Mouse (Mus musculus) liver, embryonic 16.5 days (tissue): ENCODE results near the gene Rundc3a. TPM values are rescaled to one million over a fixed set of nuclear protein-coding genes. Genes with fewer than 3 reads are reported as not detected.
"Not testable (repeated sequence)": the region's sequence is repeated elsewhere in the genome, so short reads cannot be mapped to it uniquely, and the experiment has no call there.

ENCODE experiments used
- ATAC-seq: fragments of 200-750 bp; cut with Nextera tagmentation; 2 replicates; pipeline ENCODE4 v1.8.0; 2017; ENCODE audit warnings: low read depth, mild to moderate bottlenecking, moderate number of reproducible peaks, moderate library complexity
- H3K27ac ChIP-seq: fragments of 300-500 bp; sonication (generic); 2 replicates; pipeline ENCODE4 v1.5.1; 2014; ENCODE audit warnings: mild to moderate bottlenecking, low read length
- H3K27me3 ChIP-seq: fragments of 300-500 bp; sonication (generic); 2 replicates; pipeline ENCODE4 v1.6.1; 2014; ENCODE audit warnings: low read depth, low read length, mixed read lengths; ENCODE audit not compliant: control insufficient read depth, insufficient read depth
- H3K36me3 ChIP-seq: fragments of 300-500 bp; sonication (generic); 2 replicates; pipeline ENCODE4 v1.6.1; 2014; ENCODE audit warnings: mild to moderate bottlenecking; ENCODE audit not compliant: control insufficient read depth, insufficient read depth
- H3K4me1 ChIP-seq: fragments of 300-500 bp; sonication (generic); 2 replicates; pipeline ENCODE4 v1.6.1; 2014; ENCODE audit warnings: low read depth, low read length, mixed read lengths; ENCODE audit not compliant: control insufficient read depth
- H3K4me2 ChIP-seq: fragments of 300-500 bp; sonication (generic); 2 replicates; pipeline ENCODE4 v1.6.1; 2014; ENCODE audit warnings: low read depth, low read length, mixed read lengths
- H3K4me3 ChIP-seq: fragments of 300-500 bp; sonication (generic); 2 replicates; pipeline ENCODE4 v1.5.1; 2014; ENCODE audit warnings: low read depth, mild to moderate bottlenecking, low read length
- H3K9ac ChIP-seq: fragments of 300-500 bp; sonication (generic); 2 replicates; pipeline ENCODE4 v1.6.1; 2014; ENCODE audit warnings: low read depth, low read length
- H3K9me3 ChIP-seq: fragments of 300-500 bp; sonication (generic); replicated peaks from 2 replicates; pipeline ENCODE4 v1.6.1; 2016; ENCODE audit warnings: low read length; ENCODE audit not compliant: control insufficient read depth
- WGBS: fragments of 180-500 bp; shearing (Covaris S2); extraction: QIAGEN DNeasy Blood & Tissue Kit; methylation state at CpG from one replicate; pipeline ENCODE4 v1.1.7; 2014; ENCODE audit not compliant: insufficient replicate concordance; 5-methylcytosine and 5-hydroxymethylcytosine counted together
- polyA plus RNA-seq: library from polyadenylated mRNA; unstranded; fragments of >200 nt; fragmentation: Nextera tagmentation; extraction: Ambion mirVana; gene quantifications from 2 replicates; pipeline ENCODE4 v1.2.1, GENCODE M21; 2015

Gene Rundc3a
- polyA plus RNA-seq, 1 experiment from 2014 or later: 2.2 TPM

- Histone ChIP-seq H3K36me3 (peaks cover 33% of the 10 kb centered on the region), H3K4me3 (peak overlapping the region; percentile 76), H3K27ac (peak overlapping the region; percentile 99), H3K9ac (peak overlapping the region; percentile 92), H3K4me2 (peak overlapping the region; percentile 87), H3K4me1 (peaks cover 60% of the 10 kb centered on the region), H3K9me3 (no peaks in the 10 kb centered on the region), H3K27me3 (no peaks in the 10 kb centered on the region)
- 31% methylated on average over 14 of the region's 14 CpGs for WGBS
- ATAC-seq: peak; percentile 84
These were observed 28.4 kb upstream of the Rundc3a start for GRCm38 (mm10) chr11:102364570-102365371.

- H3K9ac ChIP-seq: peak overlapping the region; percentile 92
These were observed 27.5 kb upstream of the Rundc3a start for GRCm38 (mm10) chr11:102365699-102366098.

GRCm38 (mm10) chr11:102366103-102366502, 27.1 kb upstream of the Rundc3a start, which contains the start of gene Slc4a1:
Slc4a1 (minus strand) TSS chr11:102366203.
- Histone ChIP-seq H3K27ac (peak within 1 kb of the TSS; percentile 99), H3K4me2 (peak within 1 kb of the TSS; percentile 87), H3K4me1 (peaks cover 59% of the 10 kb centered on the region), H3K4me3 (peak within 1 kb of the TSS; percentile 76), H3K36me3 (peaks cover 20% of the 10 kb centered on the region), H3K9ac (peak within 1 kb of the TSS; percentile 92)
- not testable (repeated sequence) for H3K9me3 ChIP-seq, ATAC-seq, H3K27me3 ChIP-seq
- WGBS: 56% methylated on average over 8 of the region's 8 CpGs

More at GRCm38 (mm10) chr11:102365699-102366098, 27.5 kb upstream of the Rundc3a start:
- Histone ChIP-seq H3K27me3 (no peaks in the 10 kb centered on the region), H3K36me3 (peaks cover 24% of the 10 kb centered on the region), H3K9me3 (no peaks in the 10 kb centered on the region), H3K27ac (peak overlapping the region; percentile 99), H3K4me2 (peak overlapping the region; percentile 87), H3K4me1 (peaks cover 60% of the 10 kb centered on the region), H3K4me3 (peak overlapping the region; percentile 76)
- WGBS: 37% methylated on average over 4 of the region's 4 CpGs
- ATAC-seq: peak; percentile 5

DNA sequence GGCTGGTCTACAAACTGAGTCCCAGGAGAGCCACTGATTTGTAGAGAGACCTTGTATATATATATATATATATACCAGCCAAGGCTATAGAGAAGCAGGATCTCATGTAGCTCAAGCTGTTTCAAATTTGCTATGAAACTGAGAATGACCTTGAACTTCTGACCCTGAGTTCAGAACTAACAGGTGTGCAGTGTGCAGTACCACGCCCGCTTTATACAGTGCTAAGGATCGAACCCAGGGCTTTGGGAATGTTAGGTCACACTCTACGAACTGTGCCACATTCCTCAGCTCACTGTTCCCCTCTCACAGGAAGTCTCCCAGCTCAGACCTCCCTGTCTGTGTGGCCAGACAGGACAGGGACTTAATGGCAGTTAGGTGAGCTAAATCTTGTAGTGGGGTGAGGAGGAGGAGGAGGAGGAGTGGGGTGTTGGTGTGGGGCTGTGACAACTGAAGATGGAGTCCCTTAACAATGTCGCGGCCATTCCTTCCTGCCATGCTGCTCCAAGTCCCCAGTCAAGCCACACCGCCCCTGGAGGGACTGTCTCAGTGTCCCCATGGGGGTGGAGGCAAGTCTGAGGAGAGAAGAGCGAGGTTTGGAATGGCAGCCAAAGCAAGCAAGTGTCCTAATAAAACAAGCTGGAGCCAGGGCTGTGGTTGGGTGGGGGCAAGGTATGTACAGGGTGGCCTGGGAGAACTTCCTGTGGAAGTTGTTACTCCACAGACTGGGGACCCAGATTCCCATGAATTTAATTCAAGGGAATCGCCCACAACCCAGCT, 25.5 kb upstream of the Rundc3a start:
- Histone ChIP-seq H3K4me3 (no peak overlapping the region), H3K4me2 (peak overlapping the region; percentile 50; the same call in 1 of the 2 replicates), H3K9ac (peak overlapping the region; percentile 66), H3K9me3 (no peaks in the 10 kb centered on the region), H3K27ac (peak overlapping the region; percentile 85), H3K27me3 (no peaks in the 10 kb centered on the region), H3K36me3 (peaks cover 5% of the 10 kb centered on the region; the same call in 1 of the 2 replicates), H3K4me1 (peaks cover 64% of the 10 kb centered on the region)
- no peak for ATAC-seq
- 64% methylated on average over 9 of the region's 9 CpGs for WGBS

DNA sequence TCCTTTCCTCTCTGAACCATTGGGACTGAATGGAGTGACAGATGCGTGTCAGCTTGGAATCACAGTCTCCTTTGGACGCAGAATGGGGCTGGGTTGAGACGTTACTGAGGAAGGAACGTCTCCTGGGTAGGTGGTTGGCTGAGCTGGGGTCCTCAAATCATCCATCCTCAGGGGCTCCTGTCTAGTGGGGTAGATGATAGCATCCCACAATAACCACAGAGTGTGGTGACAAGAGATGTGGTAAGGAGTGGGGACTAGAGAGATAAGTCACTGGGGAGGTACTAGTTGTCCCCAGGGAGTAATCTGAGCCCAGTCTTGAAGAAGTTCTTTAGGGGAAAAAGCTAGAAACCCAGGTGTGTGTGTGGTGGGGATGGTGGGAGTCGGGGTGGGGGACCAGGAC, 24.9 kb upstream of the Rundc3a start:
- H3K36me3 ChIP-seq: no peaks in the 10 kb centered on the region
- H3K9me3 ChIP-seq: no peaks in the 10 kb centered on the region
- peaks cover 70% of the 10 kb centered on the region for H3K4me1 ChIP-seq
- H3K27ac ChIP-seq: peak overlapping the region; percentile 85
- H3K4me3 ChIP-seq: no peak overlapping the region
- H3K27me3 ChIP-seq: no peaks in the 10 kb centered on the region
- 26% methylated on average over 5 of the region's 5 CpGs for WGBS
- H3K9ac ChIP-seq: peak overlapping the region; percentile 66
- no peak for ATAC-seq
- peak overlapping the region; percentile 50 for H3K4me2 ChIP-seq

DNA sequence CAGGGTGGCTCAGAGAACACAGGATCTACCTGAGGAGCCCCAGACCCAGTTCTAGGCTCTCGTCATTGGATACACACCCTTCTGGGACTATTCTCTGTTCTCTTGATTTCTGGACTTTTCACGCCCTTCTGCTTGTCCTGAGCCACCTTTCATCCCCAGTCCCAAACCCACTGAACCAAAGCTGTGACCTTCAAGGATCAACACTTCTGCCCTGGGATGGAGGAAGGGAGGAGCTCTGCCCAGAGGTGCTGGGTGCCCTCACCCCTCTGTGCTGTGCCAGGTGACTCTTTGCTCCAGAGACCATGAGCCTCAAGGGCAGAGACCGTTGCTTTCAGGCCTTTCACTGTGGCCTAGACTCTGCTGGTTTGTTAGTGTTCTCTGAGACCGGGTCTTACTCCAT, 23.9 kb upstream of the Rundc3a start:
- no peak overlapping the region for H3K4me2 ChIP-seq
- no peak for ATAC-seq
- H3K4me1 ChIP-seq: peaks cover 79% of the 10 kb centered on the region
- H3K9me3 ChIP-seq: no peaks in the 10 kb centered on the region
- H3K27ac ChIP-seq: peak overlapping the region; percentile 85
- no peaks in the 10 kb centered on the region for H3K36me3 ChIP-seq
- H3K4me3 ChIP-seq: no peak overlapping the region
- H3K27me3 ChIP-seq: no peaks in the 10 kb centered on the region
- 75% methylated on average over 4 of the region's 4 CpGs for WGBS
- peak overlapping the region; percentile 66 for H3K9ac ChIP-seq

- peaks cover 85% of the 10 kb centered on the region for H3K4me1 ChIP-seq
- ATAC-seq: no peak
- no peaks in the 10 kb centered on the region for H3K27me3 ChIP-seq
- no peaks in the 10 kb centered on the region for H3K36me3 ChIP-seq
- peak overlapping the region; percentile 85 for H3K27ac ChIP-seq
- H3K4me2 ChIP-seq: no peak overlapping the region
- no peaks in the 10 kb centered on the region for H3K9me3 ChIP-seq
- H3K9ac ChIP-seq: peak overlapping the region; percentile 16; the same call in 1 of the 2 replicates
- H3K4me3 ChIP-seq: no peak overlapping the region
- WGBS: 55% methylated on average over 7 of the region's 7 CpGs
These were observed 22.9 kb upstream of the Rundc3a start for GRCm38 (mm10) chr11:102370285-102370684.

DNA sequence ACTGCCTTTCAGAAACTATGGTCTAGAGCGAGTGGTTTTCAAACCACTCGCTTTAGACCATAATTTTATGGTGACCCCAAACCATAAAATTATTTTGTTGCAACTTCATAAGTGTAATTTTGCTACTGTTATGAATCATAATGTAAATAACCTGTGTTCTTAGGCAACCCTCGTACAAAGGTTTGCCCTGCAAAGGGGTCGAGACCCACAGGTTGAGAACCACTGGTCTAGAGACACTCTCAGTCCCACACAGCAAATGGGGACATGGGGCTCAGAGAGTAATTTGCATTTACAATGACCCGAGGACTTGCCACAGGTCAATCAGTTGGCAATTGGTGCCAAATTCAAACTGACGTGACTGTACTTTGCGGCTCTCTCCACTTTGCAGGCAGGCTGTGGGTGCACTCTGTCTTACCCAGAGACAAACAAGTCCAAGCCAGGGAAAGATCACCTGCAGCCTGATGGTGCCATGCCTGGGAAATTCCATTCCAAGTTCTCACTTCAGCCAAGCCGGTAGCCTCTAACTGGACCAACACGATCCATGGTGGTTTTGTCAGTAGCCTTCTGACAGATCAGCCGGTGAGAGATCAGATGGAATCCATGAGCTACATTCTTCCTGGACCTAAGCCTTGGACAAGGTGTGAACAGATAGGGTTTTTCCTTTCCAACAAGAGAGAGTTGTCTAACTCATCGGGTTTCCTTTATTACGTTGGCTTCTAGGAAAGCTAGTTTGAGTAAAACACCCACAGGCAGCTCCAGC, 21.1 kb upstream of the Rundc3a start:
- no peaks in the 10 kb centered on the region for H3K36me3 ChIP-seq
- no peak for ATAC-seq
- H3K27ac ChIP-seq: peak overlapping the region; percentile 97
- peak overlapping the region; percentile 62 for H3K4me2 ChIP-seq
- peak overlapping the region; percentile 76 for H3K9ac ChIP-seq
- peak overlapping the region; percentile 49 for H3K4me3 ChIP-seq
- no peaks in the 10 kb centered on the region for H3K27me3 ChIP-seq
- 72% methylated on average over 12 of the region's 12 CpGs for WGBS
- peaks cover 80% of the 10 kb centered on the region for H3K4me1 ChIP-seq
- H3K9me3 ChIP-seq: no peaks in the 10 kb centered on the region
